Mouse (Mus musculus) ovary, postnatal 14 days (tissue): ENCODE measurements at regions not wholly inside any gene's neighbourhood (a gene's known extent, or its start where the extent isn't known, plus 50 kb on each side); places are given as distances from the start of the nearest gene placed in this dataset.
A peak's percentile ranks its signal among the peaks of the same experiment; 100 is the strongest.

Source experiments
- DNase-seq: peaks from one replicate; pipeline ENCODE4 v3.0.0; 2022; ENCODE audit warnings: low spot score

GRCm38 (mm10) chr13:103470141-103470540 lies 135.8 kb upstream of the Mast4 start:
- no peak for DNase-seq

- DNase-seq: no peak
Measured at GRCm38 (mm10) chr13:103460499-103460898, 126.2 kb upstream of the Mast4 start.

DNA sequence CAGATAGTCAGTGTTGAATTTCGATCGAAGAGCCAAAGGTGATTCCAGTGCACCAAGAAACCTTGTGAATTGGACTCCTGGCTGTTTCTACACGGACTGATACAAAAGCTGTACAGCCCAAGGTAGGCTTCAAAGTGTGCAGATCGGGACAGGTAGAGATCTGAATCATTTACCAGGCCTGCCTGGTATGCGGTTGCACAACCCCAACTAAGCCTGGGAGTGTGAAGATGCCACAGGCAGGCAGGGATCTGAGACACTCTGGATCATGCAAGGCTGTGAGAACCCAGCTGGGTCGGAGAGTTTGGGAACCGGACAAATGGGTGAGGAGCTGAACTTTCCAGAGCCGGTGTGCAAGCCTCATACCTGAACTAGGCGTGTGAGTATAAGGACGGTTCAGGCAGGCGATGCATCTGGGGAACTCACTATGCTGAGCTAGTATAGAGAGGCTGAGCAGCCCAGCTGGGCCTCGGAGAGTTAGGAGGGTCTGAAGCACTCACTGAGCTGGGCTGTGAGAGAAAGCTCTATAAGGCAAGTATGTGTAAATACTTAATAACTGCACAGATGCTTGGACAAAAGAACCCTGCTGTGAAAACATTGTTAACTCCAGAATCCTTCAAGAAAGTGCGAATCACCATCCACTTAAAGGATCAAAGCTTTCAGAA lies 125.3 kb upstream of the Mast4 start:
- DNase-seq: no peak

- DNase-seq: no peak
Measured at GRCm38 (mm10) chr13:103452837-103453236, 118.5 kb upstream of the Mast4 start.

DNA sequence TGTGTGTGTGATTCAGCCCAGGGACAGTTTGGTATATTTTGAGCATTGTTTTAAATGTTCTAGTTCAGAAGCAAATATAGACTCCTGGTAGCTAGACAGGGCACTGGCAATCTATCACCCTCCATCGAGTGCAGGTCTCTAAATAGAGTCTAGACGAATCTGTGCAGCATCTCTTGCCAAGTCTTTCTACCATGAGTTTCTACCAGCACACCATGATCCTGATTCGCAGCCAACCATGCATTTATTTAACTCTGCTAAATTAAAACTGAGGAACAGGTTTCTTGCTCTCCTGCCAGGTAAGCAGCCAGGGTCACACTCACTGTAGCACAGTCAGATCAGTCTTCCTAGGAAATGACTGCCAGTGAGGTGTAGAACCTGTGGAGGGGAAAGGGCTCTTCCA lies 96.3 kb upstream of the Mast4 start:
- DNase-seq: no peak

GRCm38 (mm10) chr13:103424011-103424410 lies 89.7 kb upstream of the Mast4 start:
- DNase-seq: no peak

- no peak for DNase-seq
Measured at GRCm38 (mm10) chr13:103423417-103423816, 89.1 kb upstream of the Mast4 start.

GRCm38 (mm10) chr13:103422997-103423396 lies 88.7 kb upstream of the Mast4 start:
- DNase-seq: no peak

GRCm38 (mm10) chr13:103419146-103419545 lies 84.8 kb upstream of the Mast4 start:
- no peak for DNase-seq

DNA sequence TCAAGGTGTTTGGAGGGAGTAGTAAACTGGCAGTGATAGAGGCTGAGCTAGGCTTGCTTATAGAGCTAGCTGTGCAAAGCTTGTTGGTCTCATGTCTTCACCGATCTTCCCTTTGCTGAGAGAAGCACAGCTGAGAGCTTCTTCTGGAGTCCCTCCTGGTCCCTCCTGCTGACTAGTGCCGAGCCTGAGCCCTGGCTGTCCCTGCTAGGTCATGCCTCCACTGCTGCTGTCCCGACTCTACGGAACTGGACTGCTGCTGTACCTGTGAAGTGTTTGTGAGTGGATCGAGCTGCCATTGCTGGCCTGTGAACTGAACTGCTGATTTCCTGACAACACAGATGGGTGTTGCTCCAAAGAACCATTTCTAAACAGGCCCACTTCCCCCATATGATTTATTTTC lies 83.0 kb upstream of the Mast4 start:
- DNase-seq: no peak

- no peak for DNase-seq
Measured at GRCm38 (mm10) chr13:103415335-103415734, 81.0 kb upstream of the Mast4 start.

GRCm38 (mm10) chr13:103412566-103412965 lies 78.3 kb upstream of the Mast4 start:
- no peak for DNase-seq

- no peak for DNase-seq
Measured at GRCm38 (mm10) chr13:103409286-103409685, 75.0 kb upstream of the Mast4 start.

GRCm38 (mm10) chr13:103396526-103397020 lies 62.3 kb upstream of the Mast4 start:
- DNase-seq: no peak

DNA sequence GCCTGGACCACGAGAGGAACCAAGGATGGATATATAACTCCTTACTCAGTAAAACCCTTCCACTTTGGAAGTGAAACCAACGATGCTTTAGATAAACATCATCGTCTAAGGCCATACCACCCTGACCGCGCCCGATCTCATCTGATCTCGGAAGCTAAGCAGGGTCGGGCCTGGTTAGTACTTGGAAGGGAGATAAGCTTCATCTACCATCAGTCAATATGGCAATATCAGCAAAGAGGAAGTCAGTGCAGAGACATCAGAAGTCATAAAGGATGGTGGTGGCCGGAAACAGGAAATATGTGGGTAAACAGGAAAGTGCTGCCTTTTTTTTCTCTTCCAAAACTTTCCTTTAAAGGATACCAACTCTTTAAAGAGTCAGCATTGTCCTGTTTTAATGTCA lies 61.8 kb upstream of the Mast4 start:
- no peak for DNase-seq

- DNase-seq: no peak
Measured at GRCm38 (mm10) chr13:103392581-103392980, 58.3 kb upstream of the Mast4 start.

- DNase-seq: peak; percentile 7
Measured at GRCm38 (mm10) chr13:103391396-103391795, 57.1 kb upstream of the Mast4 start.

DNA sequence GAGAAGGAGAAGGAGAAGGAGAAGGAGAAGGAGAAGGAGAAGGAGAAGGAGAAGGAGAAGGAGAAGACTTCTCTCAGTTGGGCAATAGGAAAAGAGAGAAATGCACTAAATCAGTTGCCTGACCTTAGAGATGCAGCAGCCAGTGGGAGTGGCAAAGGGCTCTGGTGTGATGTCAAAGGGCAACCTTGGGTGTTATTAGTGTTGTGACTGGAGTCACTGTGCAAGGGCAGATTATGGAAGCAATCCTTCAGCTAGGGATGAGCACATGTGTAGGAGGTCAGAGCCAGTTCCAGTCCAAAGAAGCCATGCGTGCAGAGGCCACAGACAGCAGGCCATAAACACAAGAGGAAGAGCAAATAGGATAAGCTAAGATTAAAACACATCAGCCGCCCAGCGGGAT lies 56.7 kb upstream of the Mast4 start:
- DNase-seq: no peak

DNA sequence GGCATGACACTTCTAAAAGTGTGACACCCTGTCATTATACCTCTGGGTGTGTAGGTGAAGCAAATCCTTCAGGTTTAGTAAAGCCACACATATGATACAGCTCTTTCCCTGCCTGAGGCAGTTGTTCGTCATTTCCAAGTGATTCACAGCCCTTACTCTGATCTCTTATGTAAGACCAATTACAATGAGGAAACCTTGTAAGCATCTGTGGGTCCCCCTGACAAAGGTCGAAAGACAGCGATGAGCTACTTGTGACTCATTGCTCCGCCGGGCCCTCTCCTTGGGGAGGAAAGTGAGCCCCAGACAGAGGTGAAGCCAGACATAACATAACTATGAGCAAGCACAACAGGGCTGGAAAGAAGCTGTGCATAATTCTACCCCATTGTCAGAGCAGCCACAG lies 52.7 kb upstream of the Mast4 start:
- no peak for DNase-seq
